Mouse (Mus musculus): ENCODE data around the gene Carm1.

GRCm38 (mm10) chr9:21601722-21602399 is 55.2 kb downstream of the Carm1 start:
- TF ChIP-seq POLR2A (IDR thresholded peaks at IDR 0.05; ENCODE audit: extremely low read depth, insufficient read depth, low read length) (no peak), CTCF (IDR thresholded peaks at IDR 0.05; ENCODE audit: extremely low read depth, insufficient read depth, low read length) (peak; percentile 85)
